In genomic region chr9:115390880-115391281, GRCm38 (mm10) we compare ENCODE assay signal across 8 mouse cellular contexts.
DNase-seq lines count a peak whose midpoint lies in the region; ATAC-seq lines count a peak whose summit lies in the region.

No protein-coding gene starts in this region.

- H3K27me3 ChIP-seq in heart, embryonic 11.5 days (ENCODE audit: control insufficient read depth, insufficient read depth, low read length) = no peaks in the 10 kb centered on the region
- H3K27me3 ChIP-seq in liver, embryonic 15.5 days = no peaks in the 10 kb centered on the region
- no peaks in the 10 kb centered on the region for H3K27me3 ChIP-seq in neural tube, embryonic 12.5 days (replicated peaks)

- no peak overlapping the region for H3K4me3 ChIP-seq in heart, embryonic 11.5 days (ENCODE audit: low read depth, low read length)
- no peak overlapping the region for H3K4me3 ChIP-seq in liver, embryonic 15.5 days (replicated peaks)
- H3K4me3 ChIP-seq in neural tube, embryonic 12.5 days = no peak overlapping the region

- H3K9me3 ChIP-seq in heart, embryonic 11.5 days (replicated peaks; ENCODE audit: control insufficient read depth, low read length) = no peaks in the 10 kb centered on the region
- no peaks in the 10 kb centered on the region for H3K9me3 ChIP-seq in liver, embryonic 15.5 days (replicated peaks)
- no peaks in the 10 kb centered on the region for H3K9me3 ChIP-seq in neural tube, embryonic 12.5 days

- no peaks in the 10 kb centered on the region for H3K36me3 ChIP-seq in heart, embryonic 11.5 days (ENCODE audit: control insufficient read depth, insufficient read depth, low read length)
- no peaks in the 10 kb centered on the region for H3K36me3 ChIP-seq in liver, embryonic 15.5 days (replicated peaks)
- H3K36me3 ChIP-seq in neural tube, embryonic 12.5 days = no peaks in the 10 kb centered on the region

- peak overlapping the region; percentile 85 for H3K27ac ChIP-seq in heart, embryonic 11.5 days (ENCODE audit: low read depth, low read length)
- no peak overlapping the region for H3K27ac ChIP-seq in liver, embryonic 15.5 days (replicated peaks)
- no peak overlapping the region; the same call in 1 of the 2 replicates for H3K27ac ChIP-seq in neural tube, embryonic 12.5 days

- peak; percentile 70; the same call in 1 of the 2 replicates for ATAC-seq in heart, embryonic 11.5 days (replicated peaks; ENCODE audit: insufficient number of reproducible peaks, low FRiP score, low TSS enrichment)
- ATAC-seq in liver, embryonic 15.5 days (ENCODE audit: insufficient read depth) = no peak
- peak; percentile 61; the same call in 1 of the 2 replicates for ATAC-seq in neural tube, embryonic 12.5 days (ENCODE audit: low FRiP score, low read depth)

- peak; percentile 40 for DNase-seq in right cerebral cortex, postnatal 14 days
- no peak for DNase-seq in right cerebral cortex, postnatal 36 days (ENCODE audit: low spot score in 2 of 2)
- DNase-seq in embryo, embryonic 11.5 days (ENCODE audit: low read depth, low spot score) = peak; percentile 57
- DNase-seq in kidney, adult 8-10 months = peak; percentile 56 to 72
- peak; percentile 59 for DNase-seq in yolk sac, embryonic 10.5 days (ENCODE audit: low spot score)

- peak overlapping the region; percentile 56 for H3K9ac ChIP-seq in heart, embryonic 11.5 days (ENCODE audit: low read depth, low read length)
- H3K9ac ChIP-seq in liver, embryonic 15.5 days = no peak overlapping the region
- peak overlapping the region; percentile 26; the same call in 1 of the 2 replicates for H3K9ac ChIP-seq in neural tube, embryonic 12.5 days

- H3K4me1 ChIP-seq in heart, embryonic 11.5 days (ENCODE audit: control insufficient read depth, insufficient read depth, low read length) = peaks cover 18% of the 10 kb centered on the region
- peaks cover 4% of the 10 kb centered on the region for H3K4me1 ChIP-seq in liver, embryonic 15.5 days (replicated peaks)
- H3K4me1 ChIP-seq in neural tube, embryonic 12.5 days = peaks cover 18% of the 10 kb centered on the region

- peak overlapping the region; percentile 50 for H3K4me2 ChIP-seq in heart, embryonic 11.5 days
- peak overlapping the region; percentile 25; the same call in 1 of the 2 replicates for H3K4me2 ChIP-seq in liver, embryonic 15.5 days
- H3K4me2 ChIP-seq in neural tube, embryonic 12.5 days (replicated peaks) = peak overlapping the region; percentile 32

- WGBS in heart, embryonic 11.5 days (ENCODE audit: insufficient replicate concordance) = 3% methylated on average over 11 of the region's 11 CpGs
- WGBS in liver, embryonic 15.5 days (ENCODE audit: insufficient replicate concordance) = 2% methylated on average over 11 of the region's 11 CpGs
- whole genome bisulfite sequencing in neural tube, embryonic 12.5 days = 29% methylated on average over 11 of the region's 11 CpGs

Comparison
In these comparisons a context has a peak if more than half of its experiments do, and no peak if none do; other contexts are left out.
1. DNase-seq: peak in right cerebral cortex, postnatal 14 days (single experiment), embryo, embryonic 11.5 days (single experiment), kidney, adult 8-10 months (2 of 2) and yolk sac, embryonic 10.5 days (single experiment); none in right cerebral cortex, postnatal 36 days (0 of 2).
2. Peak in every context shown above with its lines, with median percentiles within 50 percentile points of each other: H3K4me2 ChIP-seq.